Comparison of ENCODE assay signal across 8 mouse cellular contexts in genomic region chr10:107272131-107272803, GRCm38 (mm10). TPM values are rescaled to one million over a fixed set of nuclear protein-coding genes. Genes with fewer than 3 reads are reported as not detected.
DNase-seq lines count a peak whose midpoint lies in the region; ATAC-seq and TF ChIP-seq lines count a peak whose summit lies in the region.

No protein-coding gene starts in this region.

- ATAC-seq in frontal cortex, adult (ENCODE audit: low TSS enrichment) = peak; percentile 60
- ATAC-seq in hindbrain, embryonic 15.5 days (ENCODE audit: low FRiP score, low read depth) = peak; percentile 78
- peak; percentile 75 for ATAC-seq in midbrain, embryonic 14.5 days (ENCODE audit: low FRiP score, low TSS enrichment)
- no peak for ATAC-seq in inflammation-experienced regulatory T-cells, adult 6 months

- TF ChIP-seq POLR2A in cerebellum, adult 2 months (IDR thresholded peaks at IDR 0.05; ENCODE audit: borderline replicate concordance, insufficient read depth, low read length) = peak; percentile 54; the same call in 1 of the 2 replicates

- peak overlapping the region; percentile 71 for H3K4me2 ChIP-seq in hindbrain, embryonic 15.5 days
- H3K4me2 ChIP-seq in midbrain, embryonic 14.5 days (ENCODE audit: low read length) = peak overlapping the region; percentile 79

- no peak for TF ChIP-seq CTCF in cerebellum, adult 2 months (IDR thresholded peaks at IDR 0.05; ENCODE audit: borderline replicate concordance, insufficient read depth, low read depth, low read length)

- no peaks in the 10 kb centered on the region for H3K36me3 ChIP-seq in hindbrain, embryonic 15.5 days
- no peaks in the 10 kb centered on the region for H3K36me3 ChIP-seq in midbrain, embryonic 14.5 days (ENCODE audit: control insufficient read depth, insufficient read depth, low read length)

- peak overlapping the region; percentile 84 for H3K4me3 ChIP-seq in cerebellum, adult 2 months (replicated peaks; ENCODE audit: insufficient read depth, low read depth, low read length)
- peak overlapping the region; percentile 73 for H3K4me3 ChIP-seq in hindbrain, embryonic 15.5 days
- peak overlapping the region; percentile 85 for H3K4me3 ChIP-seq in midbrain, embryonic 14.5 days (replicated peaks; ENCODE audit: low read depth, low read length)

- DNase-seq in adrenal gland, adult (ENCODE audit: inconsistent age in 2 of 2, low spot score in 1 of 2) = peak; percentile 37 to 82
- DNase-seq in cerebellum, adult 2 months = peak; percentile 79 to 86
- DNase-seq in left cerebral cortex, postnatal 36 days (ENCODE audit: low spot score in 2 of 2) = peak; percentile 61 to 67
- DNase-seq in midbrain, embryonic 14.5 days = peak; percentile 78
- peak; percentile 43 for DNase-seq in testis, postnatal 10 days (ENCODE audit: low spot score)

- H3K9ac ChIP-seq in hindbrain, embryonic 15.5 days = peak overlapping the region; percentile 76
- H3K9ac ChIP-seq in midbrain, embryonic 14.5 days (replicated peaks; ENCODE audit: low read length) = peak overlapping the region; percentile 90

- H3K9me3 ChIP-seq in hindbrain, embryonic 15.5 days = no peaks in the 10 kb centered on the region
- no peaks in the 10 kb centered on the region for H3K9me3 ChIP-seq in midbrain, embryonic 14.5 days (ENCODE audit: control insufficient read depth, low read length)

- H3K27me3 ChIP-seq in cerebellum, adult 2 months (ENCODE audit: control insufficient read depth, insufficient read depth, low read length) = no peaks in the 10 kb centered on the region
- no peaks in the 10 kb centered on the region for H3K27me3 ChIP-seq in hindbrain, embryonic 15.5 days
- H3K27me3 ChIP-seq in midbrain, embryonic 14.5 days (ENCODE audit: control insufficient read depth, insufficient read depth, low read length) = peaks cover 3% of the 10 kb centered on the region; the same call in 1 of the 2 replicates

- peak overlapping the region; percentile 98 for H3K27ac ChIP-seq in cerebellum, adult 2 months (ENCODE audit: insufficient read depth, low read length)
- peak overlapping the region; percentile 88 for H3K27ac ChIP-seq in hindbrain, embryonic 15.5 days (replicated peaks)
- H3K27ac ChIP-seq in midbrain, embryonic 14.5 days (replicated peaks; ENCODE audit: low read depth, low read length) = peak overlapping the region; percentile 90

- intact Hi-C loops in left cerebral cortex, postnatal 36 days (cut with DNase I) = loop anchor here (5.0 to 10.0 kb wide), 3 partner anchors 115 to 463 kb away; no protein-coding TSS in a partner anchor

- WGBS in cerebellum, adult 2 months = under 1% methylated on average over 41 of the region's 41 CpGs
- WGBS in hindbrain, embryonic 15.5 days = 0% methylated on average over 41 of the region's 41 CpGs
- WGBS in midbrain, embryonic 14.5 days = under 1% methylated on average over 40 of the region's 41 CpGs

- H3K4me1 ChIP-seq in cerebellum, adult 2 months (ENCODE audit: control insufficient read depth, insufficient read depth, low read length) = peaks cover 5% of the 10 kb centered on the region; the same call in 1 of the 2 replicates
- peaks cover 14% of the 10 kb centered on the region for H3K4me1 ChIP-seq in hindbrain, embryonic 15.5 days (replicated peaks)
- H3K4me1 ChIP-seq in midbrain, embryonic 14.5 days (ENCODE audit: control insufficient read depth, insufficient read depth, low read length) = no peaks in the 10 kb centered on the region

RNA-seq across cellular contexts. Expression of gene Lin7a, which starts 0.8 kb away (rescaled TPM):
- 49.4 and 60.7 TPM in 2 replicates for polyA plus RNA-seq in cerebellum, adult 2 months (2012; rRNA removed)
- 32.6 and 35.0 TPM in 2 replicates for polyA plus RNA-seq in hindbrain, embryonic 15.5 days (2015; fragmentation: Nextera tagmentation; extraction: Ambion mirVana)
- total RNA-seq in left cerebral cortex, postnatal 36 days (2021) = 10 to 100 TPM; 60.9 to 64.2 TPM
- 37.0 and 40.3 TPM in 2 replicates for polyA plus RNA-seq in midbrain, embryonic 14.5 days (2014; fragmentation: Nextera tagmentation; extraction: Ambion mirVana)
- polyA plus RNA-seq in inflammation-experienced regulatory T-cells, adult 6 months (2017; shearing (Covaris generic)) = under 1 TPM in 1 of 3 experiments, not detected in 2; 0.13 TPM

Comparison
In these comparisons a context has a peak if more than half of its experiments do, and no peak if none do; other contexts are left out.
1. RNA of gene Lin7a, which starts 0.8 kb away (polyA plus RNA-seq): 49.4 to 60.7 TPM in cerebellum, adult 2 months, 37.0 to 40.3 TPM in midbrain, embryonic 14.5 days and 32.6 to 35.0 TPM in hindbrain, embryonic 15.5 days; 0.13 TPM in inflammation-experienced regulatory T-cells, adult 6 months; every median in the first group is over 10 times any median in the second.
2. Peak in every context shown above with its lines, with median percentiles within 50 percentile points of each other: DNase-seq, H3K27ac ChIP-seq and H3K4me3 ChIP-seq.